Comparison of ENCODE assay signal across 8 mouse cellular contexts in genomic region chr6:18819343-18819742, GRCm38 (mm10). TPM values are rescaled to one million over a fixed set of nuclear protein-coding genes. Genes with fewer than 3 reads are reported as not detected.
DNase-seq lines count a peak whose midpoint lies in the region; ATAC-seq and TF ChIP-seq lines count a peak whose summit lies in the region.

No protein-coding gene starts in this region.

- no peaks in the 10 kb centered on the region for H3K27me3 ChIP-seq in hindbrain, embryonic 11.5 days (ENCODE audit: control insufficient read depth, insufficient read depth, low read length)
- no peaks in the 10 kb centered on the region for H3K27me3 ChIP-seq in hindbrain, embryonic 12.5 days
- 0 out of 2 replicates have a peak, but pooled peaks cover 3% of the 10 kb centered on the region for H3K27me3 ChIP-seq in G1E (ENCODE audit: insufficient read depth, low read length)
- H3K27me3 ChIP-seq in lung, embryonic 14.5 days (ENCODE audit: insufficient read depth, low read length), result no peaks in the 10 kb centered on the region

- no peak overlapping the region for H3K4me2 ChIP-seq in hindbrain, embryonic 11.5 days (replicated peaks; ENCODE audit: low read depth, low read length)
- no peak overlapping the region for H3K4me2 ChIP-seq in hindbrain, embryonic 12.5 days (replicated peaks)
- no peak overlapping the region for H3K4me2 ChIP-seq in lung, embryonic 14.5 days

- no peaks in the 10 kb centered on the region for H3K4me1 ChIP-seq in hindbrain, embryonic 11.5 days (replicated peaks; ENCODE audit: control insufficient read depth, insufficient read depth, low read length)
- no peaks in the 10 kb centered on the region for H3K4me1 ChIP-seq in hindbrain, embryonic 12.5 days
- no peaks in the 10 kb centered on the region for H3K4me1 ChIP-seq in G1E (ENCODE audit: insufficient read depth, low read depth, low read length)
- no peaks in the 10 kb centered on the region for H3K4me1 ChIP-seq in lung, embryonic 14.5 days (ENCODE audit: insufficient read depth)

- no peak overlapping the region for H3K9ac ChIP-seq in hindbrain, embryonic 11.5 days (ENCODE audit: low read depth, low read length)
- H3K9ac ChIP-seq in hindbrain, embryonic 12.5 days, result no peak overlapping the region
- no peak overlapping the region for H3K9ac ChIP-seq in lung, embryonic 14.5 days

- H3K27ac ChIP-seq in hindbrain, embryonic 11.5 days (ENCODE audit: low read depth, low read length), result no peak overlapping the region
- H3K27ac ChIP-seq in hindbrain, embryonic 12.5 days, result no peak overlapping the region
- no peak overlapping the region for H3K27ac ChIP-seq in lung, embryonic 14.5 days (ENCODE audit: low read depth)

- 0 out of 2 replicates have a peak, but pooled peaks have one; percentile 40 for ATAC-seq in hindbrain, embryonic 11.5 days (ENCODE audit: low FRiP score)
- ATAC-seq in hindbrain, embryonic 12.5 days (ENCODE audit: low FRiP score), result no peak
- peak; percentile 54; the same call in 1 of the 2 replicates for ATAC-seq in G1E (ENCODE audit: extremely low read depth, insufficient number of reproducible peaks, low FRiP score, poor library complexity, severe bottlenecking)
- ATAC-seq in frontal cortex, adult (ENCODE audit: low TSS enrichment), result peak; percentile 90
- no peak for ATAC-seq in lung, embryonic 14.5 days (ENCODE audit: insufficient read depth)

- no peaks in the 10 kb centered on the region for H3K36me3 ChIP-seq in hindbrain, embryonic 11.5 days (ENCODE audit: control insufficient read depth, insufficient read depth, low read length)
- no peaks in the 10 kb centered on the region for H3K36me3 ChIP-seq in hindbrain, embryonic 12.5 days
- H3K36me3 ChIP-seq in G1E (replicated peaks), result no peaks in the 10 kb centered on the region
- H3K36me3 ChIP-seq in lung, embryonic 14.5 days (ENCODE audit: insufficient read depth), result no peaks in the 10 kb centered on the region

- H3K9me3 ChIP-seq in hindbrain, embryonic 11.5 days (ENCODE audit: control insufficient read depth, low read length), result no peaks in the 10 kb centered on the region
- no peaks in the 10 kb centered on the region for H3K9me3 ChIP-seq in hindbrain, embryonic 12.5 days (replicated peaks)
- H3K9me3 ChIP-seq in G1E (replicated peaks), result no peaks in the 10 kb centered on the region
- H3K9me3 ChIP-seq in lung, embryonic 14.5 days (ENCODE audit: low read depth, low read length), result no peaks in the 10 kb centered on the region

- peak; percentile 77 for DNase-seq in hindbrain, embryonic 11.5 days (ENCODE audit: low spot score)
- DNase-seq in G1E (ENCODE audit: low spot score), result no peak
- peak; percentile 15 for DNase-seq in cerebellum, adult 11-12 months
- DNase-seq in kidney, postnatal 4 days, result peak; percentile 74 to 76
- peak; percentile 87 for DNase-seq in lung, embryonic 14.5 days
- peak; percentile 0 for DNase-seq in skeletal muscle tissue, adult 2 months (ENCODE audit: low read depth, low spot score)

- WGBS in hindbrain, embryonic 11.5 days, result 16% methylated on average over 4 of the region's 4 CpGs
- 15% methylated on average over 4 of the region's 4 CpGs for WGBS in hindbrain, embryonic 12.5 days
- 11% methylated on average over 4 of the region's 4 CpGs for WGBS in lung, embryonic 14.5 days

- no peak for TF ChIP-seq CTCF in G1E (IDR thresholded peaks at IDR 0.05; ENCODE audit: low read depth, low read length)
- peak; percentile 80 for TF ChIP-seq CTCF in lung, embryonic 14.5 days (IDR thresholded peaks at IDR 0.05; ENCODE audit: low read depth)

- H3K4me3 ChIP-seq in hindbrain, embryonic 11.5 days (ENCODE audit: low read depth, low read length), result no peak overlapping the region
- no peak overlapping the region for H3K4me3 ChIP-seq in hindbrain, embryonic 12.5 days
- H3K4me3 ChIP-seq in G1E (ENCODE audit: low read depth, low read length), result no peak overlapping the region
- no peak overlapping the region for H3K4me3 ChIP-seq in lung, embryonic 14.5 days (ENCODE audit: low read depth, low read length)

RNA-seq across cellular contexts. Expression of gene Lsm8, which starts 29.0 kb away (rescaled TPM):
- polyA plus RNA-seq in hindbrain, embryonic 11.5 days (2014; fragmentation: Nextera tagmentation; extraction: Ambion mirVana), result 189 and 199 TPM in 2 replicates
- 159 and 166 TPM in 2 replicates for polyA plus RNA-seq in hindbrain, embryonic 12.5 days (2016; fragmentation: Nextera tagmentation; extraction: Ambion mirVana)
- 25.5 and 27.8 TPM in 2 replicates for total RNA-seq in G1E (2014; fragmentation: Nextera tagmentation)
- 91.7 and 109 TPM in 2 replicates for total RNA-seq in G1E (2017)
- 4.6 and 14.6 TPM in 2 replicates for polyA plus RNA-seq in G1E (2012)
- polyA plus RNA-seq in lung, embryonic 14.5 days (2014; fragmentation: Nextera tagmentation; extraction: Ambion mirVana), result 193 and 197 TPM in 2 replicates

RNA-seq across cellular contexts. Expression of gene Ankrd7, which starts 46.8 kb away (rescaled TPM):
- 0.29 and 0.34 TPM in 2 replicates for polyA plus RNA-seq in hindbrain, embryonic 11.5 days (2014; fragmentation: Nextera tagmentation; extraction: Ambion mirVana)
- 0.20 and 0.31 TPM in 2 replicates for polyA plus RNA-seq in hindbrain, embryonic 12.5 days (2016; fragmentation: Nextera tagmentation; extraction: Ambion mirVana)
- total RNA-seq in G1E (2014; fragmentation: Nextera tagmentation) (not detected in 2 replicates), G1E (2017) (not detected in 2 replicates)
- not detected in 2 replicates for polyA plus RNA-seq in G1E (2012)
- polyA plus RNA-seq in lung, embryonic 14.5 days (2014; fragmentation: Nextera tagmentation; extraction: Ambion mirVana), result 0.25 TPM in 1 of 2 replicates, not detected in the other

Comparison
In these comparisons a context has a peak if more than half of its experiments do, and no peak if none do; other contexts are left out.
1. ATAC-seq: peak in hindbrain, embryonic 11.5 days (single experiment), G1E (single experiment) and frontal cortex, adult (single experiment); none in hindbrain, embryonic 12.5 days (single experiment) and lung, embryonic 14.5 days (single experiment).
2. RNA of gene Lsm8, which starts 29.0 kb away (polyA plus RNA-seq): 193 to 197 TPM in lung, embryonic 14.5 days, 189 to 199 TPM in hindbrain, embryonic 11.5 days and 159 to 166 TPM in hindbrain, embryonic 12.5 days; 4.6 to 14.6 TPM in G1E; every median in the first group is over 10 times any median in the second.